Mouse (Mus musculus) gastrocnemius, postnatal 10 days (tissue): ENCODE measurements around the gene Ccl8. TPM values are rescaled to one million over a fixed set of nuclear protein-coding genes. Genes with fewer than 3 reads are reported as not detected.

ENCODE experiments used
- total RNA-seq, 2 experiments: library from RNA; stranded (reverse); gene quantifications; 2 replicates each; pipeline ENCODE4 v1.2.3; 2021

Ccl8 gene
- total RNA-seq, 2 experiments from 2014 or later, result 0.70 to 0.77 TPM

Other genes starting within 250 kb of the Ccl8 start
- under 1 TPM; 0.21 to 0.23 TPM for gene Asic2, start 146.7 kb upstream of the Ccl8 start, total RNA-seq
- gene Ccl2, start 79.6 kb upstream of the Ccl8 start, total RNA-seq, result 1 to 10 TPM in 1 of 2 experiments, under 1 TPM in 1; 0.92 to 2.0 TPM
- gene Gm17268, start 76.6 kb upstream of the Ccl8 start, total RNA-seq, result not detected
- 1 to 10 TPM in 1 of 2 experiments, under 1 TPM in 1; 0.94 to 1.2 TPM for gene Ccl7, start 69.5 kb upstream of the Ccl8 start, total RNA-seq
- 10 to 100 TPM; 12.2 to 13.3 TPM for gene Ccl11, start 57.4 kb upstream of the Ccl8 start, total RNA-seq
- gene Ccl12, start 13.3 kb upstream of the Ccl8 start, total RNA-seq, result 1 to 10 TPM in 1 of 2 experiments, under 1 TPM in 1; 0.90 to 1.6 TPM
- not detected for gene Ccl1, start 190.5 kb downstream of the Ccl8 start, total RNA-seq